Mouse (Mus musculus) cerebellum, adult 11-12 months (tissue): Measurements from ENCODE around the gene Slco3a1.

ENCODE experiments used
- DNase-seq: peaks from one replicate; pipeline ENCODE4 v3.0.0; 2022

Gene Slco3a1

GRCm38 (mm10) chr7:74527689-74528088 is 26.9 kb downstream of the Slco3a1 start:
- no peak for DNase-seq

GRCm38 (mm10) chr7:74526030-74526429 is 28.6 kb downstream of the Slco3a1 start:
- DNase-seq: no peak

DNA sequence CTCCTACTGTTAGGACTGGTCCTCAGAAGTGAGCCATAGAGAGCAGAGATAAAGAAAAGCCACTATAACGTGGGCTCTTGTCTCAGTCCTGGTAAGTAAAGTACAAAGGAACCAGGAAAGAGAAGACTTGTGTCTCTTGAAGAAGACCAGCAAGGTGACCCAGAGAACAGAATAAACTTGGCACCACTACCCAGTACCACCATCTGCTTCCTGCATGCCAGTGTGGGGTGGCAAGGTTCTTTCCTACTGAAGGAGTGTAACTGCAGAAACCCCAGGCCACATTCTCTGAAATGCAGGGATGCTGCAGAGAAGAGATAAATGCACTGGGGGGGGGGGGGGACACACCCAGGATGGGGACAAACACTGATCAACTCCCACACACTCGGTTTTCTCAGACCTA is 29.0 kb downstream of the Slco3a1 start:
- peak; percentile 74 for DNase-seq

- no peak for DNase-seq
Observed at GRCm38 (mm10) chr7:74524188-74524971, 30.2 kb downstream of the Slco3a1 start.

DNA sequence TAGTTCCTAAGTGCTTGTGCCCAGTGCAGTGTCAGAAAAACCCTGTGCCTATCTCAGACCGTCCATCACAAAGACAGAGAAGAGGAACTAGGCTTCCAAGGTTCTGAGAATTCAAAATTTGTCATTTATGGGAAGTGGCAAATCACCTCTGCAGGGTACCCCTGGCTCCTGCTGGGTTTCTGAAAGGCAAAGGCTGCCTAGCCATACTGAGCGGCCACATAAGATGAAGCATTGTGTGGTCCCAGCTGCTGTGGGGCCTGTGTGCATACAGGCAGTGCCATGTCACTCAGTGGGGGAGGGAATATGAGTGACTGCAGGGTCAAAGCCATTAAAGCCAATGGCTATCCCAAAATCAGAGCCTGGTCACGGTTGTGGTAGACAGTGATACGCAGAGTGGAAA is 31.5 kb downstream of the Slco3a1 start:
- DNase-seq: no peak

DNA sequence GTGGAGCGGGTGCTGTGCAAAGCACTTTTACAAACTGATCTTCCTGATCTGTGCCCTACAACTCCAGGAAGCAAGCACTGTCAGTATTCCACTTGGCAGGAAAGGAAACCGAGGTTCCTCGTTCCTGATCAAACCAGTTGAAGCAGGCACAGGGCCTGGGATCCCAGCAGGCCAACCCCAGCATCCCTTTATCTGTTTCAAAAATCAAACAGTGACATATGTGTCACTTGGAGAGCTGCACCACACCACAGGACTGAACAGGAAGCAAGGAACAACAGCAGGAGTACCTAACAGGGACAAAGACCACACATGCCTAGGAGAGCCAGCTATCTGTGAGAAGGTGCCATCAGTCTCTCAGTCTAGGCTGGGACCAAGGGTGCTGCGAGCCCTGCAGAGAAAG is 32.3 kb downstream of the Slco3a1 start:
- DNase-seq: peak; percentile 55

- no peak for DNase-seq
Observed at GRCm38 (mm10) chr7:74519386-74519785, 35.2 kb downstream of the Slco3a1 start.

DNA sequence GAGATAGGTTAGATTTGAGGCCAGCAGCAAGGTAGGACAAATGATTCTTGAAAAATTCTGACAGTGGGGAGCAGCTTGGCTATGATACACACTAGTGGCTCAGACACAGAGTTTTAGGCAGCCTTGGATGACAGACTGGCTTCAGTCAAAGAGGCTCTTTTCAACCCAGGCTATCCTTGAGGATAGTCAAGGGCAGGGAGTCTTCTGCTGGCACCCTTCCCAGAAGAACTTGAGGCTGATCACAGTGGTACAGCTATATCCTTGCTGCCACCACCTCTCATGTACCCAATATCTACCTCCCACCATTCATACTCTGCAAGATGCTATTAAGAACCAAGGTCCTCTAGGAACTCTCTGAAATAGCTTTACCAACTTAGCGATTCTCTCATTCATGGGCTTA is 35.8 kb downstream of the Slco3a1 start:
- DNase-seq: no peak

GRCm38 (mm10) chr7:74518255-74518654 is 36.3 kb downstream of the Slco3a1 start:
- peak; percentile 40 for DNase-seq

GRCm38 (mm10) chr7:74510676-74511075 is 43.9 kb downstream of the Slco3a1 start:
- DNase-seq: no peak

DNA sequence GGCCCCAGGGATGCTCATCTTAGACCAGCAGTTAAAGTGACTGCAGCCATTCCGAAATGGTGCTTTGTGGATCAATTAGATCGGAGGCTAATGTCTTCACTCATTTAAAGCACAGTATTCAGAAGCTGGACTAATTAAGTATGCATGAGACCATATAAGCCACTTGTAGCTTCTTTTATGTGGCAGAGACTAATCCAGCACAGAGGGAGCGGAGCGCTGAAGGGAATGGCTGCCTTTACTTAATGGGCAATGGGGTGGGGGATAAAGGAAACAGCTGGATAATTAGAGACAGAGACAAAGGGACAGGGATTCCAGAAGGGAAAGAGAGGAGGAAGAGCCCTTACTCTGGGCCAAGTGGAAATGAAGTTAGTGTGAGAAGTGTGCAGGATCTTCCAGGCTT is 46.4 kb downstream of the Slco3a1 start:
- DNase-seq: no peak

DNA sequence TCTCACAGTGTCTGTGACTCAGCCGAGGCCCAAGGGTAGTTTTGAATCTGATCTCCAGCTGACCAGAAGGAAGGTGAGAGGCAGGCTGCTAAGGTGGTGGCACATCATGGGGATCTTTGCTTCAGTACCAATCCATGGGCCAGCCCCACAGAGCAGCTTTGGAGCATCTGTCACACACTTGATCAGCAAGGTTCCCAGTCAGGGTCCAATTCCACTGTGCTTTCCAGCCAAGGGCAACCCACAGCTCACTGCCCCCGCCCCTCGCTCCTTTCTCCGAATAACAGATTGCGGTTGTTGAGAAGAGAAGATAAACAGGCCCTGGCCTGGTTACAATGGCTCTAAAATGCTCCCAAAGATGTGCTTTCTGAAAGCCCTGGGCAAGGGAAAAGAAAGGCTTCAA is 47.7 kb downstream of the Slco3a1 start:
- DNase-seq: peak; percentile 49

DNA sequence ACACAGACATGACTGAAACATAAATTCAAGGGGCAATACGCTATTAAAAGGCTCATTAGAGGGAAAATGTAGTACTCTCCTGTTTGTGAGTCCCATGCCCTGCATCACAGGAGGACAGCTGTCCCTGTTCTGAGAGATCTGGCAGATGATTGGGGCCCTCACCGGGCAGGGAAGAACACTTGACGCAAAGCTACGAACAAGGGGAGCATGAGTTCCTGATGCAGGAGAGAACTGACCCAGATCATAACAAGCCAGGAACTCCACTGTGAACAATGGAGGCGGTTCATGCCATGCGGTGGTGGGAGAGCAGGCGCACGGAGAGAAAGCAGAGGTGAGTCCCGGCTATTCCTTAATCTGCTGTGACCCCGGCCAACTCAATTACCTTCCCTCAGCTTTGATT is 48.9 kb downstream of the Slco3a1 start:
- DNase-seq: peak; percentile 60

- DNase-seq: no peak
Observed at GRCm38 (mm10) chr7:74501187-74501586, 53.4 kb downstream of the Slco3a1 start.

DNA sequence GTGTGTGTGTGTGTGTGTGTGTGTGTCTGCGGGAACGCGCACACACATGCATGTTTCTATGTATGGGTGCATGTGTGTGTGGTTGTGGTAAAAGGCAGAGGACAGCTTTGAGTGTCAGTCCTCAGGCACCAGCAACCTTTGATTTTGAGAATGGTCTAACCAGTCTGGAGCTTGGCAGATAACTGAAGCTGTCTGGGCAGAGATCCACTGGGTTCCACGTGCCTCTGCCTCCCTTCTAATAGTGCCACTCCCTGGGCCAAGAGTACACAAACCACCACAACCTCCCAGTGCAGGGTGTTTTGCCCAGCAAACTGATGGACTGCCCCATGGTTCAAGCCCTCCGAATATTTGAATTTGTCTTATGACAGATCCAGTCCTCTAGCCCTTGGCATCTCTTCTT is 55.1 kb downstream of the Slco3a1 start:
- DNase-seq: no peak

- DNase-seq: no peak
Observed at GRCm38 (mm10) chr7:74498266-74498980, 56.2 kb downstream of the Slco3a1 start.

- no peak for DNase-seq
Observed at GRCm38 (mm10) chr7:74497203-74497602, 57.4 kb downstream of the Slco3a1 start.

DNA sequence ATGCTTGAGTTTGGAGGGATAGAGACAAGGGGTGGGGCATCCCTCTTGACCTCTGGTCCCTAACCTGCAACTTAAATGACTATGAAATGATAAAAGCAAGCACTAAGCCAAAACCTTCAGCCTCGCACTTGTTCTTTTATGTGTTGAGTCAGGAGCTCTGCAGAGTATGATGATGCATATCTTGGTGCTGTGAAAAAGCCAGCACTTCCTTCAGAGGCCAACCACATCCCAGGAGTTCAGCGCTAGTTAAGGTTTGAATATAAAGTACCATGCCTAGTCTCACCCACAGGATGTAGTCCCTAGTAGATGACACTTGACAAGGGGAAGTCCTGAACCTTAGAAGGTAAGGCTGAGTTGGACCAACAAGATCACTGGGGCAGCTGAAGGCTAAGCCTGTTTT is 59.1 kb downstream of the Slco3a1 start:
- DNase-seq: no peak

GRCm38 (mm10) chr7:74493775-74494174 is 60.8 kb downstream of the Slco3a1 start:
- no peak for DNase-seq

- DNase-seq: no peak
Observed at GRCm38 (mm10) chr7:74491683-74492355, 62.8 kb downstream of the Slco3a1 start.

DNA sequence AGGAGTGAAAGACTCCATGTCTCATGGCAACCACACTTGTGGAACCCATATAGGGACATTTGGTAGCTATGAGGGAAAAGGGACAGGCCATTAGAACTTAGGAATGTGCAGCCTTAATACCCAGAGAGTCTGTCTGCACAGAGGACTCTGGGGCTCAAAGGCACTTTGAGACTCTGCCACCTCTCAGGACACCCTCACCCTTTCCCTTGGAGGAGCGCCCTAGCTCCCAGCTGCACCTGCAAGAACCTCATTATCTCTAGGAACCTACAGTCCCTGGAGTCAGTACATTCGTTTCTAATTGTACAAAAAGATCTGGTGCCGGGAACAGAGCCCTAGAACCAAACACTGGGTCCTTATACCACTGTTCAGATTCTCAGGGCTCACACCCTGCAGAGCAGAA is 66.4 kb downstream of the Slco3a1 start:
- DNase-seq: no peak

DNA sequence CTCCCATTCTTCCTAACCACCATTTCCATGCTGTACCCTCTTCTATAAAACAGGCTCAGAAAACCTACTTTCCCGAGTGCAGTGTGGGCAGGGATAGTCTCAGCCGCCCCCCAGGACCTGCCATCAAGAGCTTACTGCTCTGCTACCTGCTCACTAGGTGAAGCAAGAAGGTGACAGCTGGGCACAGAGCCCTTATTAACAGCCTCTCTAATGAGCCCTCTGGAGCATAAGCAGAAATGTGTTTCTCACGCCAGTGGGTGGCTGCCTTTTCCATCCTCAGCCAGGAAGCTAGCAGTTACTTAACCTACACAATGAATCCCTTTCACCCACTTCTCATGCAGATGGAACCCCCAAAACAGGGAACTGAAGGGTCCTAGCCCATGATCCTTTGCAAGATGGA is 66.9 kb downstream of the Slco3a1 start:
- DNase-seq: peak; percentile 49

DNA sequence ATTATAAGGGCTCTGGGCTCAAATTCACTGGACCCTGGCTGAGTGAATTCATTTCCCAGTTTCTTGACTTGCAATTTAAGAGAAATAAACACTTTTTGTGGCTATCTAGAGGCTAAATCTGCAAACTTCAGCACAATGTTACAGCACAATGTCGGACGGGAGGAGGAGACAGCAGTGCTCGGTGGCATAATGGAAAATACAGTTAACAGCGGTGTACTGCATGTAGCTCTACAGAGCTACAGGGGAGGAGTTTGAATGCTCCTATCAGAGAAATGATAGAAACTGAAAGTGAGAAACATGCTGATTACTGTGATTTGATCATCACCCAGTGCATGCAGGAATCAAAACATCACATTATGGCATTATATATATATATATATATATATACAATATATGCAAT is 68.5 kb downstream of the Slco3a1 start:
- no peak for DNase-seq

DNA sequence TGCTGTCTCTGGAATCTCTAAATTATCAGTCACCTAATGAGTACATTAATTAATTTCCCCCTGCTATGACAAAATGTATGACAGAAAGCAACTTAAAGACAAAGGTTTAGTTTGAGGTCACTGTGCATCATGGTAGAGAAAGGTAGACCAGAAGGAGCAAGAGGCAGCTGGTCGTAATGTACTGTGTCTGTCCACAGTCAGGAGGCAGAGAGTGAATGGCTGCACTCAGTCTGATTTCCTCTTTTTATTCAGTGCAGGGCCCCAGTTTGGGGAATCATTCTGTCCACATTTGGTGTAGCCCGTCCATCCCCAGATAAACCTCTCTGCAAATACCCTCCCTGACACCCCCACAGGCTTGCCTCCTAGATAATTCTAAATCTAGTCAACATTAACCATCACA is 68.9 kb downstream of the Slco3a1 start:
- DNase-seq: no peak
